Mouse (Mus musculus) erythroblast, embryonic 14.5 days (primary cell): ENCODE measurements around the gene Osmr.

Source experiments
- GATA1 ChIP-seq: IDR thresholded peaks from 2 replicates; pipeline ENCODE4 v1.6.1; 2012; ENCODE audit warnings: low read length, inconsistent platforms, mixed read lengths
- TAL1 ChIP-seq: IDR thresholded peaks from 3 replicates; pipeline ENCODE4 v1.6.1; 2012; ENCODE audit warnings: low read length, inconsistent platforms, mixed read lengths

DNA sequence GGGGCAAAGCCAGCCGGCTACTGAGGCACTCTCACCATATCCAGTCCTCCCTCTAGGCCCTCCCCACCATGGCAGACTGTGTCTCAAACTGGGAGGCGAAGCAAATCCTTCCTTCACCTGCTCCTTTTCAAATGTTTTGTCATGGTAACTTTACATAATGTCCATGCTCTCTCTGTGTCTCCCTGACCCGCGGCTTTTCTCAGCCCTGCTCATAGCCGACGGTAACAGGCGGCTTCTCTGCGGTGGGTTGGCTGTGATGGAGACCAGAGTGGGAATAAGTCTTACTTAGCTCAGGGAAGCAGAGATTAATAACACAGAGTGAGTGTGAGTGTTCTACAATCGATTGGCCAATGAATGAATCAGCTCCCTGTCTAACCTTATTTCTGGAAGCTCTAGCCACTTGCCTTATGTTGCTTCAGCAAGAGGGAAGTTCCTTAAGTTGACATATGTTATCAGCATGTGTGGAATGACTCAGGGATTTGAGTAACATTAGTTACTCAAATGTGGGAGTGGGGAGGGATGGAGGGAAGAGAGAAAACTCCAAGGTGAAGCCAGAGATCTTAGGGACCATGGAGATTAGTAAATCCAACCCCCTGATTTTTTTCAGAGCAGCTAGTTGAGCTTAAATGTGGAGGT lies 17.4 kb downstream of the Osmr start:
- TF ChIP-seq GATA1 = no peak
- no peak for TF ChIP-seq TAL1
